Mouse (Mus musculus): Measurements from ENCODE around the gene Shld1.
A peak's percentile ranks its signal among the peaks of the same experiment; 100 is the strongest.

Gene Shld1

DNA sequence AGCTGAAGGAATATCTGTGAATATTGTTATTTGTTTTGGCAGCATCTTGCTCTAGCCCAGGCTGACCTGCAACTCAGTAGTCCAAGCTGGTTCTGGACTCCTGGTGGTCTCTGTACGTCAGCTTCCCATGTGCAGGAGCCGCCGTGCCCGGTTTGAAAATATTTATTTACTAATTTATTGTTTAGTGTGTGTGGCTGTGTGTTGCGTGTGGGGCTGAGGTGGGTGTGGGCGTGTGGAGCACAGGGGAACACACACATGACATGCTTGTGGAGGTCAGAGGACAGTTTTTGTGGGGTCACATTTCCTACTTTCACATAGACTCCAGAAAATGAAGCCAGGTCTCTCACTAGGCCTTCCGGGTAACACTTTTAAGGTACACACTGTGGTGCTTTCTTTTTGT is 37.8 kb downstream of the Shld1 start:
- DNase-seq (ENCODE audit: low read depth) = no peak

DNA sequence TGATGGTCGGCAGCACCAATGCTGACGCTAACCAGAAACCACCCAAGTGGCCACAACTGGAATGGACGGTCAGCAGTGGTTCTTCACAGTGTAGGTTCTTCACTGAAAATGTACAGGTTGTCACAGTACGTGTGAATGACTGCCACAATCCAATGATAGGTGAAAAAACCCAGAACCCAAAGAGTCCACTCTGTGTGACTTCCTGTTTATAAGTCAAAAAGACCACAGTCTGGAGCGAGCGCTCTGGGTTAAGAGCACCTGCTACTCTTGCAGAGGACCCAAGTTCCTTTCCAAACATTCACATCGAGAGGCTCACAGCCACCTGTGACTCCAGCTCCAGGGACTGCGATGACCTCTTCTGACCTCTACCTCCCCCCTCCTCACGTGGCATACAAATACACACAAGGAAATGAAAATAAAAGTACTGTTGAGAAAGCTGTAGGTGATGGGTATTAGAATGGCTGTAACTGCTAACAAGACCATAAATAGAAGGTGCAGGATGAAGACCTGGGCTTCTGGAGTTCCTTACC is 38.7 kb downstream of the Shld1 start:
- no peak for DNase-seq (ENCODE audit: low read depth)

DNA sequence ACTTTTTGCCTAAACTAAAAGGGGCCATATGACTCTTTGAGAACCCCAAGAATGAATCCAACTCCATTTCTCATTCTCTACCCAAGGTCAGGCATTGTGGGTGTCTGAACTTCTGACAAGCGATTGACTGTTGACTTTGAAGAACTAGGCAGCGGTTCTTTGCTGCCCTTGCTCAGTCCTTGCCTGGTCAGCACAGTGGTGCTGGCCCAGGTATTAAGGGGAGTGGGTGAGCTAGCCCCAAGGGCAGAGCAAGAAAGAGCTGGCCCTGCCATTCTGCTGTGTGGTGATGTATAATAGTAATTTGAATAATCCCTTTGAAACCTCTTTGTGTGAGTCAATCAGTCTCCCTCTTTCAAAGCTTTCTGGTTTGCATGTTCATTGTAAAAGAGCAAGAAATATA is 39.4 kb downstream of the Shld1 start:
- no peak for DNase-seq (ENCODE audit: low read depth)

DNA sequence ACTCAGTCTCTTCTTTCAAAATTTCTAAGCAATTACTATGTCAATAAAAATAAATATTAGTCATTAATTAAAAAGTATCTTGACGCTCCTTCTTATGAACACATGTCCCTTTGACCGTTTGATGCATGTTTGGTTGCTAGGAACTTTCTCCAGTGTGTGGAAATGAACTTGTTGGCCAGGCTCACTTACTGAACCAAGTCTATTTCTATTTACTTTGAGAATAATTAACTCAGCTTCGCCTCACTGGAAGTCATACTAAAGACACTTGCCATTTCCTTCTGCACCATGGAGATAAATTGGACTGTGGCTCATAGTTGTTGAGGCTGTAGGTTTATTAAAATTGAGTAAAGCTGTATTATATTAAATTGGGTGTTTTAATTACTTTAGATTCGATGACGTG is 46.2 kb downstream of the Shld1 start:
- no peak for DNase-seq (ENCODE audit: low read depth)

DNA sequence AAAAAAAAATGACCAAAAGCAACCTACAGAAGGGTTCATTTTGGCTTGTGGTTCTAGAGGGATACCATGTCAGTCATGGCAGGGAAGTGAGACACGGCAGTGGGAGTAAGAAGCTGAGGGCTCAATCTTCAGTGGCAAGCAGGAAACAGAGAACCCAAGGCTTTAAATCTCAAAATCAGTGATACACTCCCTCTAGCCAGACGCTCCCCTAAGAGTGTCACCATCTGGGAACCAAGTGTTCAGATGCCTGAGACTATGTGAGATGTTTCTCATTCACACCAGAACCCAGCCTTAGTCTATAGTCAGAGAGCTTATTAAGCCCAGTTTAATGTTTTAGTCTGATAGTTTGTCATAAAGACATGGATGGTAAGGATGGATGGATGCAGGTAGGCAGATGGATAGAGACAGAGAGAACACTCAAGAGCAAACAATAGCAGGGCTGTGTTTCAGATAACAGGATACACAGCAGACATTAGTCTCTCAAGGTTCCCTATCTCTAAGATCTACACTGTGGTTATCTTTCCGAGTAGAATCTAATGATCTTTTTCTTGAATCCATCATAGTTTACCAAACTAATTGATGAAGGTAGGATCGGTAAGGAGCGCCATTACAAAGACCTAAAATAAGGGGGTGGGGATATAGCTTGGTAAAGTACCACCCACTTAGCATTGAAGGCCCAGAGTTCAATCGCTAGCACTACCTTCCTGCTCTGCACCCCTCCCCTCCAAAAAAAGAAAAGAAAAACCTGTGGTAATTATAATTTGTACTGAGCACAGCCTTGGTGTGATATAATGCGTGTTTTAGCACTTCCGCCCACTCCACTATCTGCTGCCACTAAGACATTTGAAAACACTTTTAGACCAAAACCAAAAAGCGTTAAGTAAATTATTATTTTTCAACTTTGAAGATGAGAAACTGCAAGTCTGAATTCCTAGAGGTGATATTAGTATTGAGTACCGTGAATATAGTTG is 47.2 kb downstream of the Shld1 start:
- DNase-seq (ENCODE audit: low read depth) = no peak

DNA sequence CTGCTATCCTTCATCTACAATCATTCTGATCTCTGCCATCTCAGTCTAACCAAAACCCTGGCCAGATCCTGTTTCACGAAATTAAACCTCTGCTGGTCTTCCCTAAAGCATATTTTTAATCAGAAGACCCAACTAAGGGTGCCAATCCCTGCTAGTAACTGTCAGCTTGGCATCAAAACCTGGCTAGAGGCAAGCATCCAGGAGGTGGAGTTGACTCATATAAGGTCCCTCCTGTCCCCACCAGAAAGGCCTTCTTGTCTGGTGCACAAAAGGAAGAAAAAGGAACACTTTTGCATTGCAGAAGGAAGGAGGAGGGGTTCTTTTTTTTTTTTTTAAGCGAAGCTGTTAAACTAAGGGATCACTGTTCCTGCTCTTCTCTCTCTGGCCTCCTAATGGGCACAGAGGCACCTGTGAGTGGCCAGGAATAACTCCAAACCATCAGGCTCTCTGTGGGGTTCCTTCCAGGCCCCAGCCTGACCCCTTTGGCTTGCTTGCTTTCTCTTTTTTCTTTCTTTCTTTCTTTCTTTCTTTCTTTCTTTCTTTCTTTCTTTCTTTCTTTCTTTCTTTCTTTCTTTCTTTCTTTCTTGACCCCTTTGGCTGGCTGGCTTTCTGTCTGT is 52.2 kb downstream of the Shld1 start:
- no peak for DNase-seq (ENCODE audit: low read depth)

DNA sequence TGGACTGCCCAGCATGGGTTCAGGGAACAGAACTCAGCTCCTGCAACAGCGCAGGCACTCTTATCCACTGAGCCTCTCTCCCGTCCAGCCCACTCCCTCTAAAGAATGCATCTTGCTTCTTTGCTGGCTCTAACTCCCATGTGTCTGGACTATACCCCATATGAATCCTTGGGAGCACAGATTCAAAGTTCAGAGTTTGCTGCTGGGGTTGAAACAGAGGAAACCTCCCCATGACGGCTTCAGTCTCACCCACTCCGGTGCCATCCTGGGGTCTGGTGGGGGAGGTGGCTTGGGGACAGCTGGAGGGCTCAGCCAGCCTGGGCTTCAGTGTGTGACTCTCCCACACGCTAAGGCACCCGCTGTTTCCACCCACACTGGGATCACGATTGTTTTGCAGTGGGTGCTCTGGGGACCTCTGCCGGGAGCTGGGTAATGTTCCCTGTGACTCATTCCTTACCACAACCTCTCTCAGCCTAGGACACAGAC is 55.2 kb downstream of the Shld1 start:
- peak; percentile 7 for DNase-seq (ENCODE audit: low read depth)

DNA sequence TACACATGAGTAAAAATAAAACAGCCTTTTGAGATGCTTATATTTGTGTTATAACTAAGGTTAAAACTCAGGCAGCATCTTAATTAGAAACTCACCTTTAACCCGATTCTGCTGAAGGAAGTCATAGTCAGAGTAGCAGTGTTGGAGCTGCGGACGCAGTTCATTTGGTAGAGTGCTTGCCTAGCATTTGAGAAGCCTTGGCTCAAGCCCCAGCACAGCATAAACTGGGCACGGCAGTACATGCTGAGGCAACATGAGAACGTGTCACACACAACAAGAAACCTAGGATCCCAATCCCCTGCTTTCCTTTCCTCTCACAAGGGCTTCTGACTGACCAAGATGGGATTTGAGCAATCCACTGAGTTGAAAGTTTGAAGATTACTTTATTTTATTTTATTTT is 58.1 kb downstream of the Shld1 start:
- DNase-seq (ENCODE audit: low read depth) = no peak

DNA sequence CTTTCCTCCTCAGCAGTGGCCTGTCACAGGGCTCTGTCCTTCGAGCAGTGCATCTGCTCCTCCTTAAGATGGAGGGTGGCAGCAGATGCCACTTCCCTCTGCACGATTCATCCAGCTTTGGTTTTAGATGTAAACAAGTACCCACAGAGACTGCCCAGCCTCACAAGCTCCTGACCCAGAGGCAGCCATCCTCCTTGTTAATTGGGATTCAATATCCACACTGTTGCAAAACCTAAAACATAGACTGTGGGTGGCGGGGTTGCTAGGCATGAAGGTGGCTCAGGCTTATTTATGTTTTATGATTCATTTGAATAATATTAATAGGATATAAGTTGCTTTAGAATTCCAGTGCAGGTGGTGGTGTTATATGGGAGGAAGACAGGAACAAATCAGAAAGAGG is 59.4 kb downstream of the Shld1 start:
- no peak for DNase-seq (ENCODE audit: low read depth)

DNA sequence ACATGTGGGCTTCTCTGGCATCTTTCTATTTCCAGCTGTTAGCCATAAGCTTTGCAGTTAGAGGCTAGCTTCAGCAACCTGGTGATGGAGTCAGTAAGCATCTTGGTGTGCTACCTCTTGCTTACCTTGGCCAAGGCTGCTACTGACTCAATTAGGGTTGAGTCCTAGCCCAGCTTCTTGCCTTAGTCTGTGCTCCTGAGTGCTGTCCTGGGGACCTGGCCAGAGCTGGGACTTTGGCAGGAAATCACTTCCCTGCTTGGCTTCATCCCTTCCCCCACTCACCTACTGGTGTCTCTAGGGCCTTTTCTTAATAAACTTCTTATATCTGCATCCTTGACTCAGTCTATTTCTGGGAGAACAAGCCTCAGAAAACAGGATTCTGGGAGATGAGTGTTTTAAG is 64.0 kb downstream of the Shld1 start:
- no peak for DNase-seq (ENCODE audit: low read depth)

DNA sequence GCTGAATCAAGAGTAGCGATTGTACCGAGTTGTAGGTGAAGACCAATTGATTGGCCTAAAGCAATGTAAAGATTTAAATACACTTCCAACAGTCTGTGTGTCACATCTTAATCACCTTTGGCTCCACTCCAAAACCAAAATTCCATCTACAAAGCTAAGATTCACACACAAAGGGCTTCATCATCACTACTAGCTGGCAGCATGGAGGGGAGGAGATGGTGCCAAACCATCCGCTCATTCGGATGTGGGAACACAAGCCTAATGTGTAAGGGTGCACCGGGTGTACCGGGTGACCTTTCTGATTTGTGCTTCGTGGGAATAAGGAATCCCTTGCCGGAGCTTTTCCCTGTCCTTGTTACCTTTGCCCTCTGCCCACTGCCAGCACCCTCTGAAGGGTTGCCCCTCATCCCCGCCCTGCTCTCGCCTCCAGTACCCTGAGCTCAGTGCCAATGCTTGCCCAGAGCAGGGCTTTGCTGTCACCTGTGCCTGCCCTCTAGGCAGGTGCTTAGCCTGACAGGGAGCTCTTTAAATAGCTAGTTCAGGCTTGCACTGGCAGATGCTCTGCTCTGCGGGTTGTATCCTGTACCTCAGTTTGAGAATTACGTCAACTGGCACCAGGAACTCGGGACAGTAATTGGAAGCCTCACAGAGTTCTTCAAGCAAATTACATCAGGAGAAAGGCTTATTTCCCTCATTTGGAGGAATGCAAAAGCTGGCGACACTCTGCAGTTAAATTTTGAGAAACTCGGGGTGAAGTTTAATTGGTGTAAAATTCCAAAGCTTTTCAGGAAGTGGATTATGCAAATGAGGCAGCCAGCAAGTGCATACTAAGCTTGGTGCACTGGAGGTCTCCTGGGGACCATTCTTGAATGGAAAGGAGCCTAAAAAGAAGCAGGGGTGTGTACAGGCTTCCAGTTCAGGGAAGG is 64.7 kb downstream of the Shld1 start:
- DNase-seq (ENCODE audit: low read depth) = no peak

DNA sequence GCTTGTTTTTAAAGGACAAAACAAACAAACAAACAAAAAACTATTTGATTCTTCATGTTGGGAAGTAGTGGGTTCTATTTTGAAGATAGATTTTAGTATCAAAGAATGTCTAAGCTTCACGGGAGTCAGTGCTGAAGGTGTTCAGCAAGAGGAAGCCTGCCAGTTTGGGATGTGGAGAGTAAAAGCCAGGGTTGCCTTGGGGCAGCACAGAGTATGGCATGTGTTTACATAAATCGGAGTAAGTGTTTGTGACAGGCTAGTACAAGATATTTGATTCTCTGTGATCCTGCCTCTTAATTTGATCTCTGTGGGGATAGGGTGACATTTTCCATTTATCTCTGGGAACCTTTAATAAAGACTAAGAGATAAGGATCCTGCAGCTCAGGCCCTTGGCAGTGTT is 65.7 kb downstream of the Shld1 start:
- no peak for DNase-seq (ENCODE audit: low read depth)

DNA sequence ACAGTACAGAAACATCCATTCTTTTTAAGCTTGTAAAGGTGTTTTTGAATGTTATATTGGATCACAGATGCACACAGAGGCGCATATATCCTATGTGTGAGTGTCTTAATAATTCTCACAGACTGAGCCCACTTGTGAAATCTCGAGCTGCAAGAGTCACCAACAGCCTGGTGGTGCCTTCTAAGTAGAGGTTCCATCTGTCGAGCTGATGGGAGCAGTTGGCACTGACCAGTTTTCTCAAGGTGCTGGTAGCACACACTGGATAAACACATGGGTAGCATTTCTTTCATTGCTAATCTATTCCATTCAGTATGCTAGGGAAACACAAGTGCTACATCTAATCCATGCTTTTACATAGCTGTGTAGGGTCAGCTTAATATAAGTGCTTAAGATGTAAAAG is 66.4 kb downstream of the Shld1 start:
- DNase-seq (ENCODE audit: low read depth) = no peak

DNA sequence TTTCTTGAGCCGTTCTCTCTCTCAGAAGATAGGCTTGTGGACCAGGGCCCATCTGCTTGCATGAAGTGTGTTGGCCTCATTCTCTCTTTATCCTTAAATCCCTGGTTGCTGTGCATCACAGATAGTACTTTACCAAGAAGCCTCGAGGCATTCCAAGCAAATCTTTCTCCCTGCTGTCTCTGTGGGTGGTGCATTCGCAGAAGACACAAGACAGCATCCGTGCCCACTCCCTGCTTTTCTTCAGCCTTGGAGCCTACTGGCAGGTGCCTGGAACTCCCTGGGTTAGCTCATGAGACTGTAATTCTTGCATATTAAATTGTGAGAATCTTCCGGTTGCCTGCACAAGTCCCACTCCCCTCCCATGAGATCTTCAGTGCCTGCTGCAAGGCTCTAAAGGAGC is 71.2 kb downstream of the Shld1 start:
- no peak for DNase-seq (ENCODE audit: low read depth)

DNA sequence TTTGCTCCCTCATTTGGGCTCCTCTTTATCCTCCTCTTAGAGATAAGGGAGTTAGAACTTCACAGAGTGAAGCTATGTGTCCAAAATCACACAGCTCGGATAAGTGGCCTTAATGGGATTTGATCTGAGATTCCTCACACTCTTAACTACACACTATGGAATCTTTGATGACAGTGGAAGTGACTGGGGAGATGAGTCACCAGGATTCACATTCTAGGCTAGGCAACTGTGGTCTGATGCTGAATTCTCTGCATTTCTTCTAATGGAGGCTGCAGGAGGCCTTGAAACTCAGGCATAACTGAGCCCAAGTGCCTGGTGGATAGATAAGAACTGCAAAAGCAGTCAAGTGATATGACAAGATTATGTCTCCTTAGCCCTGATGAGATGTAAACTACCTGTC is 84.1 kb downstream of the Shld1 start:
- DNase-seq (ENCODE audit: low read depth) = no peak

DNA sequence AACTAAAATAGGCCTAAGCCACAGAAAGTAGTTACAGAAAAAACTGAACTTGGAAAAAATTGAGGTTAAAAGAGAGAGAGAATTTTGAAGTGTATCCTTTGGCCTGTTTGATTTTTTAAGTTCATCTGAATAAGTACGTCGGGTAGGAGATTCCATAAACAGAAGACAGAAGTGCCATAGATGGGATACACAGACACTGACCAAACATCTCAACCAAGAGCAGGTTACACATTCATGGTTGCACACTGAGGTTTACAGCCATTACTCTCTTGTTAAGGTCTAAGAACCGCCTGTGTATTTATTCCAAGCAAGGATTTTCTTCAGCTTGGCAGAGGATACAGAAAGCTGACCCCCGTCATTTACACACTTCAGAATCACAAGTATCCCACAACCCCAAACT is 94.2 kb downstream of the Shld1 start, which contains the start of gene Chgb:
Gene Chgb, plus strand, starts transcription at position 301 of the 400 bp plus-strand sequence.
- DNase-seq (ENCODE audit: low read depth) = no peak

DNA sequence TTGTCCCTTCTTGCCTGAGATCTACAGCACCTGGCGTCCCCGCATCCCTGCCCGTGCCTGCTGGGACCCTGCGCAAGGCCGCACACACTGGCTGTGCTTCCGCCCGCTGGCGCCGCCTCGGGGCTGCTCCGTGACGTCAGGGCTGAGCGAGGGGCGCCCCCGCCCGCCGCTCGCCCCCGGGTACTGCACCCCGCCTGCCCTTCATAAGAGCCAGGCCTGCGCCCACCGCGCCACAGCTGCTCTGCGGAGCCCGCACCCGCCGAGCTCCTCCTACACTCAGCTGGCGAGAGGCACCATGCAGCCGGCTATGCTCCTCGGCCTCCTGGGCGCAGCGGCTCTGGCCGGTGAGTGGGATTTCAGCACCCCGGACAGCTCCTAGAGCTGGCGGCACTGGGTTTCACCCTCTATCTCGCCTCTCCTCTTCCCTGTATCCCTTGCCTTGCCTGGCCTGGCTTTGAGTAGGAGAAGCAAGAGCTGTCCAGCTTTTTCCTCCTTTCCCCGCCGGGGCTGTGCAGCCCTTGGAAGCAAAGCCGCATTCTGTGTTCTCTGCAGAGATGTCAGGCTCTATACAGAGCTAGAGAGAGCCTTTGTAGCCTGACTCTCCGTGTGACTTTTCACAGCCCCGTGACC is 94.8 kb downstream of the Shld1 start:
- DNase-seq (ENCODE audit: low read depth) = peak; percentile 25

DNA sequence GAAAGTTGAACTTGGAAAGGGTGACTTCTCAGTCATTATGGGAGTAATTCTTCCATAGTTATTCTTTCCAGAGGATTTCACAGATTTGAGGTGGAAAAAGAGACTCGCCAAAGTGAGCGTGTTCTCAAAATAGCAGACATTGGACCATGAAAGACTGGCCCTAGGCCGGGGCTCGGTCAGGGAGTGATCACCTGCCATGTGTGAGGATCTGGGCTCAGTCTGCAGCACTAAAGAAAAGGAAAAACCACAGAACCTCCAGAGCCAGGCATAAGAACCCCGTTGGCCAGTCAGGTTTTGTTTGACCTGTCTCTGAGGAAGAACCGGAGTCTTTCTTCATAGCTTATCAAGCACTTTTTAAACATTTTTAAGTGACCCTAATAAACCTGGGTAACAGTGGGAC is 97.3 kb downstream of the Shld1 start:
- DNase-seq (ENCODE audit: low read depth) = no peak

DNA sequence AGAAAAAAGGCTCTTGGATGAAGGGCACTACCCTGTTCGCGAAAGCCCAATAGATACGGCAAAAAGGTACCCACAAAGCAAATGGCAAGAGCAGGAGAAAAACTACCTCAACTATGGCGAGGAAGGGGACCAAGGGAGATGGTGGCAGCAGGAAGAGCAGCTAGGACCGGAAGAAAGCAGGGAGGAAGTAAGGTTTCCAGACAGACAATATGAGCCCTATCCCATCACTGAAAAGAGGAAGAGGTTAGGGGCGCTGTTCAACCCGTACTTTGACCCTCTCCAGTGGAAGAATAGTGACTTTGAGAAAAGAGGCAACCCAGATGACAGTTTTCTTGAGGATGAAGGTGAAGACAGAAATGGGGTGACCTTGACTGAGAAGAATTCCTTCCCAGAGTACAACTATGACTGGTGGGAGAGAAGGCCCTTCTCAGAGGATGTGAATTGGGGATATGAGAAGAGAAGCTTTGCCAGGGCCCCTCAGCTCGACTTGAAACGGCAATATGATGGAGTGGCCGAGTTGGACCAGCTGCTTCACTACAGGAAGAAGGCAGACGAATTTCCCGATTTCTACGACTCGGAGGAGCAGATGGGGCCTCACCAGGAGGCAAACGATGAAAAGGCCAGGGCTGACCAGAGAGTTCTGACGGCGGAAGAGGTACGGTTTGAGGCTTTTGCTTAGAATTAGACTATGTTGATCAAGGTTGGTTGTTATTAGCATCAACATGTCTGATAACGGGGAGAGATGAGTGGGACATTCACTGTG is 106.9 kb downstream of the Shld1 start:
- DNase-seq (ENCODE audit: low read depth) = no peak

DNA sequence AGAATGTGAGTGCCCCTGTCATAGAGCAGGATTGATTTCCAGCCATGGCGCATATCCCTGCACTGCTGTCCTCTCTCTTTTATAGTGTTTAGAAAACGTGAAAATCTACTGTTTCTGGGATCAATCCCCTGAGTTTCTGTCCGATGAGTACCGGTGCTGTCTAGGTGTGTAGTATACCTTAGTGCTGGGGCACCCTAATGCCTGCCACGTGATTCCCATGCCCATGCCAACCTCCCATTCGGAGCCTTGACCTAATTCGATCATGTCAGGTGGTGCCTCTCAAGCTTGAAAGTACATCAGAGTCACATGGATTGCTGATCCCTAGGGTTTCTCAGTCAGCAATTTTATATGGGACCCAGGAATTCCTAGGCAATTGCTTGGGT is 107.5 kb downstream of the Shld1 start:
- no peak for DNase-seq (ENCODE audit: low read depth)

Data from 416B (cell line).